Mouse (Mus musculus) heart, embryonic 11.5 days (tissue): ENCODE measurements at regions not wholly inside any gene's neighbourhood (a gene's known extent, or its start where the extent isn't known, plus 50 kb on each side); places are given as distances from the start of the nearest gene placed in this dataset.

ENCODE experiments used
- ATAC-seq: fragments of 200-750 bp; cut with Nextera tagmentation; replicated peaks from 2 replicates; pipeline ENCODE4 v1.8.0; 2017; ENCODE audit warnings: moderate library complexity; ENCODE audit not compliant: insufficient number of reproducible peaks, low FRiP score, low TSS enrichment
- H3K27ac ChIP-seq: fragments of 300-500 bp; sonication (generic); 2 replicates; pipeline ENCODE4 v1.5.1; 2014; ENCODE audit warnings: mild to moderate bottlenecking, low read depth, low read length
- H3K27me3 ChIP-seq: fragments of 300-500 bp; sonication (generic); 2 replicates; pipeline ENCODE4 v1.6.1; 2014; ENCODE audit warnings: mild to moderate bottlenecking, low read length, mixed read lengths; ENCODE audit not compliant: control insufficient read depth, insufficient read depth
- H3K36me3 ChIP-seq: fragments of 300-500 bp; sonication (generic); 2 replicates; pipeline ENCODE4 v1.6.1; 2014; ENCODE audit warnings: mild to moderate bottlenecking, low read length, moderate library complexity, mixed read lengths; ENCODE audit not compliant: control insufficient read depth, insufficient read depth
- H3K4me1 ChIP-seq: fragments of 300-500 bp; sonication (generic); 2 replicates; pipeline ENCODE4 v1.6.1; 2014; ENCODE audit warnings: low read length; ENCODE audit not compliant: control insufficient read depth, insufficient read depth
- H3K4me2 ChIP-seq: fragments of 300-500 bp; sonication (generic); 2 replicates; pipeline ENCODE4 v1.6.1; 2014; ENCODE audit warnings: mild to moderate bottlenecking, moderate library complexity
- H3K4me3 ChIP-seq: fragments of 300-500 bp; sonication (generic); 2 replicates; pipeline ENCODE4 v1.5.1; 2014; ENCODE audit warnings: low read depth, low read length
- H3K9ac ChIP-seq: fragments of 300-500 bp; sonication (generic); 2 replicates; pipeline ENCODE4 v1.6.1; 2014; ENCODE audit warnings: mild to moderate bottlenecking, low read depth, low read length, moderate library complexity
- H3K9me3 ChIP-seq: fragments of 300-500 bp; sonication (generic); replicated peaks from 2 replicates; pipeline ENCODE4 v1.6.1; 2016; ENCODE audit warnings: low read length; ENCODE audit not compliant: control insufficient read depth
- WGBS: fragments of 180-500 bp; shearing (Covaris S2); extraction: QIAGEN DNeasy Blood & Tissue Kit; methylation state at CpG from one replicate; pipeline ENCODE4 v1.1.7; 2014; ENCODE audit not compliant: insufficient replicate concordance; 5-methylcytosine and 5-hydroxymethylcytosine counted together

GRCm38 (mm10) chr5:132979013-132979412, 435.9 kb upstream of the Auts2 start:
- WGBS: 73% methylated on average over 5 of the region's 5 CpGs
- no peak for ATAC-seq
- Histone ChIP-seq H3K4me2 (no peak overlapping the region), H3K27me3 (no peaks in the 10 kb centered on the region), H3K4me1 (no peaks in the 10 kb centered on the region), H3K36me3 (no peaks in the 10 kb centered on the region), H3K9me3 (no peaks in the 10 kb centered on the region), H3K4me3 (no peak overlapping the region), H3K9ac (no peak overlapping the region), H3K27ac (no peak overlapping the region)

DNA sequence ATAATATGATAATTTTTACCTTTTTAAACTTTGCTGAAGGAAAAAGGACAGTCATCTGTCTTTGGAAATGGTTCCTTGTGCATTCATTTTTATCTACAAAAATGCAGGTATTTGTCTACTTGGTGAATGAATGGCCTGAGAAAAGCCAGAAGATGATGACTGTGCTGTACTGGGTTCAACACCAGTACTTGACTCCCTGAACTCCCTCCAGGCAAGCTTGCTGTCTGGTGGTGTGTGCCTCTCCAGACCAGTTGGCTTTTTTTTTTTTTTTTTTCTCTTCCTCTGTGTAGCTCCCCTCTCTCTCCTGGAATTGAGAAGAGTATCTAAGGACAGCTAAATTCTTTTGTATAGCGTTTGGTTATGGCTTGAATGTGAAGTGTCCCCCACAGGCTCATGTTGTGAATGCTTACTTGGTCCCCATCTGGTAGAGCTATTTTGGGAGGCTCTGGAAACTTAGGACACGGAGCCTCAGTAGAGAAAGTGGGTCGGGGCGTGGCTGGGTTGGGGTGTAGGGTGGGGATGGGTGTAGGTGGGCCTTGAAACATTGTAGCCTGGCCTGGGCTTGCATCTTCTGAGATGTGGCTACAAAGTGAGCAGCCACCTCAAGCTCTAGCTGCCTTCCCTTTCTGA, 432.3 kb upstream of the Auts2 start:
- Histone ChIP-seq H3K4me1 (no peaks in the 10 kb centered on the region), H3K4me3 (no peak overlapping the region), H3K9me3 (no peaks in the 10 kb centered on the region), H3K36me3 (no peaks in the 10 kb centered on the region), H3K9ac (no peak overlapping the region), H3K4me2 (no peak overlapping the region), H3K27ac (no peak overlapping the region), H3K27me3 (no peaks in the 10 kb centered on the region)
- no peak for ATAC-seq
- WGBS: 61% methylated on average over 4 of the region's 4 CpGs

GRCm38 (mm10) chr5:132974876-132975275, 431.7 kb upstream of the Auts2 start:
- ATAC-seq: no peak
- Histone ChIP-seq H3K9me3 (no peaks in the 10 kb centered on the region), H3K27ac (no peak overlapping the region), H3K4me3 (no peak overlapping the region), H3K36me3 (no peaks in the 10 kb centered on the region), H3K9ac (no peak overlapping the region), H3K4me1 (no peaks in the 10 kb centered on the region), H3K27me3 (no peaks in the 10 kb centered on the region), H3K4me2 (no peak overlapping the region)
- WGBS: 28% methylated on average over 3 of the region's 3 CpGs

GRCm38 (mm10) chr5:132971046-132971445, 427.9 kb upstream of the Auts2 start:
- no peak overlapping the region for H3K9ac ChIP-seq
- H3K36me3 ChIP-seq: no peaks in the 10 kb centered on the region
- no peaks in the 10 kb centered on the region for H3K9me3 ChIP-seq
- H3K4me1 ChIP-seq: no peaks in the 10 kb centered on the region
- H3K27ac ChIP-seq: no peak overlapping the region
- no peak overlapping the region for H3K4me2 ChIP-seq
- H3K4me3 ChIP-seq: no peak overlapping the region
- ATAC-seq: no peak
- WGBS: 78% methylated on average over 7 of the region's 7 CpGs
- H3K27me3 ChIP-seq: no peaks in the 10 kb centered on the region

DNA sequence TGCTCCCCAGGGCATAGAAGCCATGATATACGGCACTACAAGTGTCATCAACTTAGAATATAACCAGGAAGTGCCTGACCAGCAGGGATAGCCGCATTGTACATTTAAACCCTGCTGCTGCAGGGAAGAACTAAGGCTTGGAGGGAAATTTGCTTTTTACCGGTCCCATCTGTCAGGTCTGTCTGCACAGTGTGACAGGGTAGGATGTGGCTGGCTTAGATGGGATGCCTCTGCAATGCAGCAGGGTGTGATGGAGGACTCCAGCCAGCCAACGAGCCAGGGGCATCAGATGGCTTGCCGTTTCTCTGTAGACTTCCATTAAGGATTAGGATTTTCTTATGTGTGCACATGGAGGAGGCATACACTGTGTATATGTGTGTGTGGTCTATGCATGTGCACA, 426.2 kb upstream of the Auts2 start:
- ATAC-seq: no peak
- WGBS: 77% methylated on average over 5 of the region's 5 CpGs
- Histone ChIP-seq H3K27me3 (no peaks in the 10 kb centered on the region), H3K36me3 (no peaks in the 10 kb centered on the region), H3K4me2 (no peak overlapping the region), H3K9ac (no peak overlapping the region), H3K4me1 (no peaks in the 10 kb centered on the region), H3K4me3 (no peak overlapping the region), H3K27ac (no peak overlapping the region), H3K9me3 (no peaks in the 10 kb centered on the region)

GRCm38 (mm10) chr5:132959901-132960300, 416.8 kb upstream of the Auts2 start:
- Histone ChIP-seq H3K4me2 (no peak overlapping the region), H3K4me1 (0 out of 2 replicates have a peak, but pooled peaks cover 5% of the 10 kb centered on the region), H3K27me3 (no peaks in the 10 kb centered on the region), H3K4me3 (no peak overlapping the region), H3K9ac (no peak overlapping the region), H3K9me3 (no peaks in the 10 kb centered on the region; the same call in 1 of the 2 replicates), H3K27ac (no peak overlapping the region), H3K36me3 (no peaks in the 10 kb centered on the region)
- 61% methylated on average over 1 of the region's 1 CpGs for WGBS
- no peak for ATAC-seq

GRCm38 (mm10) chr5:132956184-132956583, 413.0 kb upstream of the Auts2 start:
- Histone ChIP-seq H3K4me3 (no peak overlapping the region), H3K36me3 (no peaks in the 10 kb centered on the region), H3K27ac (no peak overlapping the region), H3K9ac (no peak overlapping the region), H3K4me1 (0 out of 2 replicates have a peak, but pooled peaks cover 5% of the 10 kb centered on the region), H3K9me3 (no peaks in the 10 kb centered on the region; the same call in 1 of the 2 replicates), H3K27me3 (no peaks in the 10 kb centered on the region), H3K4me2 (no peak overlapping the region)
- ATAC-seq: no peak
- WGBS: 38% methylated on average over 5 of the region's 5 CpGs

DNA sequence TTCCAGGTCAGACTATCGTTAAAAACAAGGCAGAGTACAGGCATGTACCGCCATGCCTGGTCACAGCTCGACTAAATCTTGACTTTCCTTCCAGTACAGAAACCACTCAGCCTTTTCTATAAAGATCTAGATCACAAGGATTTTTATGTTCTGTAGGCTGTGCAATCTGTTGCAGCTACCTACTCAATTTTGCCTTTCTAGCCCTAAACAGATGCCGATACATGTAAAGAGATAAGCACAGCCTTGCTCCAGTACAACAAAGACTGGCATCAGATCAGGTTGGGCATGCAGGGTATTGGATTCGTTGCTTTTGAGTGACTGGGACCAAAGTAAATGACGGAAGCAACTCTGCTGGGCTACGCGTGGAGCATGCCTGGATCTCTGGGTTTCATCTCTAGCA, 411.9 kb upstream of the Auts2 start:
- H3K9ac ChIP-seq: no peak overlapping the region
- 86% methylated on average over 8 of the region's 8 CpGs for WGBS
- ATAC-seq: no peak
- 0 out of 2 replicates have a peak, but pooled peaks cover 5% of the 10 kb centered on the region for H3K4me1 ChIP-seq
- H3K4me3 ChIP-seq: no peak overlapping the region
- no peaks in the 10 kb centered on the region for H3K36me3 ChIP-seq
- no peak overlapping the region for H3K4me2 ChIP-seq
- H3K9me3 ChIP-seq: no peaks in the 10 kb centered on the region
- H3K27me3 ChIP-seq: no peaks in the 10 kb centered on the region
- no peak overlapping the region for H3K27ac ChIP-seq

DNA sequence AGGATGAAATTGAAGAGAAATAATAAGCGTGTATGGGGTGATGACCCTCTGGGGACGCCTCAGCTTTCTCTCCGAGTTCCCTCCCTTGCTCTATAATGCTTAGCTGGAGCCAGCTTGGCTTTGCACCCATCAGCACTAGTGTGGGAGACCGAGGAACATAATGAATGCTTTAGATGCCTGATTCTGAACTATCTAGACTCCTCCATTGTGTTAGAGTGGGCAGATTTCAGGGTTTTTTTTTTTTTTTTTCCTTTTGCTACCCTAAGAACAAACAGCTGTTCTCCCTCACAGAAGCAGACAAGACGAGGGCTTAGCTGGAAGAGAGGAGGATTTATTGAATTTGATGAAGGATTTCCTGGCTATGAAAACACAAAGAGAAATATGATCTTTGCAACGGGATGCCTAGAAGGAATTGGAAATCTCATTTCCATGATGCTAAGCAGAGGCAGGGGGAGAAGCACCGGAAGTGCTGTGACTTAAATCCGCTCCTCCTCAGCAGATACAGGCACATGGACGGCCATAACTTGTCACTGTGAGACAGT, 390.4 kb upstream of the Auts2 start:
- Histone ChIP-seq H3K4me3 (no peak overlapping the region), H3K27ac (no peak overlapping the region), H3K27me3 (no peaks in the 10 kb centered on the region), H3K36me3 (no peaks in the 10 kb centered on the region), H3K4me2 (no peak overlapping the region), H3K4me1 (no peaks in the 10 kb centered on the region), H3K9ac (no peak overlapping the region), H3K9me3 (no peaks in the 10 kb centered on the region)
- 59% methylated on average over 9 of the region's 9 CpGs for WGBS
- no peak for ATAC-seq
